9 mouse cellular contexts compared by ENCODE assay signal in genomic region chr6:29024000-29024417, GRCm38 (mm10). TPM values are rescaled to one million over a fixed set of nuclear protein-coding genes. Genes with fewer than 3 reads are reported as not detected.
DNase-seq lines count a peak whose midpoint lies in the region; ATAC-seq and TF ChIP-seq lines count a peak whose summit lies in the region.
"Had no signal": no experiment of that assay in that cellular context is flagged by ENCODE, and none has a peak within 500 bp of the region (broad histone marks: within the 10 kb centered on the region; RNA-seq: fewer than 3 reads in every experiment).

No protein-coding gene starts in this region.

- H3K4me3 ChIP-seq in C2C12 (ENCODE audit: insufficient read depth, poor library complexity, severe bottlenecking): no peak overlapping the region
- H3K4me3 ChIP-seq in kidney, adult 2 months (ENCODE audit: insufficient read depth, low read depth, low read length): no peak overlapping the region
- no peak overlapping the region for H3K4me3 ChIP-seq in liver, adult 2 months (ENCODE audit: insufficient read depth, low read depth, low read length)
- H3K4me3 ChIP-seq in stomach, postnatal 0 days (ENCODE audit: low read depth, low read length): no peak overlapping the region

- no peak for TF ChIP-seq EP300 in stomach, postnatal 0 days (optimal IDR thresholded peaks at IDR 0.05)

- H3K27ac ChIP-seq in kidney, adult 2 months (ENCODE audit: insufficient read depth, low read depth, low read length): no peak overlapping the region
- no peak overlapping the region for H3K27ac ChIP-seq in liver, adult 2 months (replicated peaks; ENCODE audit: insufficient read depth, low read depth, low read length)
- H3K27ac ChIP-seq in stomach, postnatal 0 days (replicated peaks): no peak overlapping the region

- no peak overlapping the region for H3ac ChIP-seq in C2C12 (ENCODE audit: control insufficient read depth, insufficient read length, low read depth)

- H3K27me3 ChIP-seq in C2C12 (ENCODE audit: control insufficient read depth, insufficient read depth, insufficient read length): peaks cover 12% of the 10 kb centered on the region
- no peaks in the 10 kb centered on the region for H3K27me3 ChIP-seq in kidney, adult 2 months (replicated peaks; ENCODE audit: control insufficient read depth, insufficient read depth, low read length)
- peaks cover 6% of the 10 kb centered on the region; the same call in 1 of the 2 replicates for H3K27me3 ChIP-seq in liver, adult 2 months (ENCODE audit: control insufficient read depth, insufficient read depth, low read length)
- no peaks in the 10 kb centered on the region for H3K27me3 ChIP-seq in stomach, postnatal 0 days (ENCODE audit: control insufficient read depth, insufficient read depth, low read length)

- H3K79me3 ChIP-seq in C2C12 (ENCODE audit: low read depth): no peaks in the 10 kb centered on the region

- H3K36me3 ChIP-seq in C2C12 (ENCODE audit: control insufficient read depth, insufficient read depth): no peaks in the 10 kb centered on the region
- H3K36me3 ChIP-seq in kidney, adult 2 months (ENCODE audit: control insufficient read depth, insufficient read depth, low read length): no peaks in the 10 kb centered on the region
- no peaks in the 10 kb centered on the region for H3K36me3 ChIP-seq in liver, adult 2 months (ENCODE audit: control insufficient read depth, insufficient read depth, low read length)
- no peaks in the 10 kb centered on the region for H3K36me3 ChIP-seq in stomach, postnatal 0 days (ENCODE audit: control insufficient read depth, insufficient read depth, low read length)

- H3K79me2 ChIP-seq in C2C12 (ENCODE audit: control insufficient read depth, insufficient read depth): no peaks in the 10 kb centered on the region
- no peaks in the 10 kb centered on the region for H3K79me2 ChIP-seq in liver, adult 2 months (ENCODE audit: control insufficient read depth, insufficient read depth, low read length)

- no peak for TF ChIP-seq POLR2A in kidney, adult 2 months (IDR thresholded peaks at IDR 0.05; ENCODE audit: low read depth, low read length)
- TF ChIP-seq POLR2A in liver, adult 2 months (IDR thresholded peaks at IDR 0.05; ENCODE audit: extremely low read depth, insufficient read depth, low read length): no peak

- peak overlapping the region; percentile 28; the same call in 1 of the 2 replicates for H3K4me2 ChIP-seq in stomach, postnatal 0 days (replicated peaks; ENCODE audit: low read depth)

- H3K4me1 ChIP-seq in kidney, adult 2 months (ENCODE audit: control insufficient read depth, insufficient read depth, low read length): no peaks in the 10 kb centered on the region
- H3K4me1 ChIP-seq in liver, adult 2 months (ENCODE audit: control insufficient read depth, insufficient read depth, low read length): no peaks in the 10 kb centered on the region
- no peaks in the 10 kb centered on the region for H3K4me1 ChIP-seq in stomach, postnatal 0 days (replicated peaks; ENCODE audit: control insufficient read depth, insufficient read depth)

- peak; percentile 78 for DNase-seq in adrenal gland, adult 2 months
- DNase-seq in embryo, embryonic 11.5 days (ENCODE audit: low read depth, low spot score): peak; percentile 80
- peak; percentile 34 to 88 for DNase-seq in heart, adult 18-20 months
- peak; percentile 51 for DNase-seq in kidney, adult 2 months
- DNase-seq in liver, adult 2 months (ENCODE audit: extremely low read depth, low read depth, low spot score): peak; percentile 14
- DNase-seq in natural killer cell, adult 2 months (ENCODE audit: low spot score in 2 of 2): peak; percentile 7 to 36
- peak; percentile 72 for DNase-seq in stomach, postnatal 0 days (ENCODE audit: low spot score)

- H3K9me3 ChIP-seq in stomach, postnatal 0 days (ENCODE audit: control insufficient read depth, low read length): no peaks in the 10 kb centered on the region

- H3K9ac ChIP-seq in liver, adult 2 months (ENCODE audit: low read depth, low read length): no peak overlapping the region
- no peak overlapping the region for H3K9ac ChIP-seq in stomach, postnatal 0 days (ENCODE audit: low read length)

- 4% methylated on average over 16 of the region's 16 CpGs for WGBS in kidney, adult 2 months
- WGBS in liver, adult 2 months: 2% methylated on average over 16 of the region's 16 CpGs
- WGBS in stomach, postnatal 0 days: 6% methylated on average over 16 of the region's 16 CpGs

- ATAC-seq in stomach, postnatal 0 days (ENCODE audit: low FRiP score, low TSS enrichment): peak; percentile 54

- peak; percentile 92 for TF ChIP-seq CTCF in C2C12 (IDR thresholded peaks at IDR 0.05; ENCODE audit: control insufficient read depth, insufficient read depth, insufficient read length)
- TF ChIP-seq CTCF in kidney, adult 2 months (conservative IDR thresholded peaks at IDR 0.05; ENCODE audit: insufficient read depth, insufficient read length, low read depth, low read length): peak; percentile 96
- TF ChIP-seq CTCF in liver, adult 2 months (IDR thresholded peaks at IDR 0.05; ENCODE audit: low read depth, low read length): peak; percentile 97
- TF ChIP-seq CTCF in stomach, postnatal 0 days (IDR thresholded peaks at IDR 0.05; ENCODE audit: low read depth): peak; percentile 98

TF ChIP-seq in C2C12, 6 proteins besides CTCF, POLR2A, EP300 and RAD21:
- TF ChIP-seq USF1 (IDR thresholded peaks at IDR 0.05; ENCODE audit: low read depth) (no peak), FOSL1 (IDR thresholded peaks at IDR 0.05; ENCODE audit: insufficient read depth, low read length, poor library complexity, severe bottlenecking) (no peak), MYOD1 (IDR thresholded peaks at IDR 0.05; ENCODE audit: control insufficient read depth, insufficient read length, low read depth) (no peak), MAX (IDR thresholded peaks at IDR 0.05) (no peak), CEBPB (IDR thresholded peaks at IDR 0.05; ENCODE audit: low read depth) (no peak), MYOG (IDR thresholded peaks at IDR 0.05; ENCODE audit: control insufficient read depth, extremely low read depth, insufficient read length) (no peak)

RNA-seq across cellular contexts. Expression of gene Lep, which starts 36.0 kb away (rescaled TPM):
- polyA plus RNA-seq in C2C12 (2012; fragmentation: generic; extraction: Trizol): not detected
- 10 to 100 TPM in 1 of 2 experiments, 1 to 10 TPM in 1; 3.5 to 17.4 TPM for total RNA-seq in adrenal gland, adult 2 months (2021)
- 7.7 and 11.9 TPM in 2 replicates for polyA plus RNA-seq in adrenal gland, adult 2 months (2012; rRNA removed)
- under 1 TPM; 0.10 to 0.97 TPM for total RNA-seq in heart, adult 18-20 months (2021)
- 1.4 and 2.6 TPM in 2 replicates for polyA plus RNA-seq in kidney, adult 2 months (2012; rRNA removed)
- total RNA-seq in liver, adult 2 months (2014; rRNA removed): under 0.01 TPM in 1 of 2 replicates, not detected in the other
- not detected in 2 replicates for polyA plus RNA-seq in liver, adult 2 months (2012; rRNA removed)
- polyA plus RNA-seq in stomach, postnatal 0 days (2015; fragmentation: Nextera tagmentation; extraction: Ambion mirVana): not detected in 2 replicates
- polyA plus RNA-seq: frontal cortex, adult 2 months had no signal

Comparison
In these comparisons a context has a peak if more than half of its experiments do, and no peak if none do; other contexts are left out.
1. DNase-seq: peak in every context shown above with its lines; median percentile 80 in embryo, embryonic 11.5 days; 78 in adrenal gland, adult 2 months; 72 in stomach, postnatal 0 days; 61 in heart, adult 18-20 months; 51 in kidney, adult 2 months; 22 in natural killer cell, adult 2 months; 14 in liver, adult 2 months.